Mouse (Mus musculus): ENCODE data around the gene Nhlrc4. TPM values are rescaled to one million over a fixed set of nuclear protein-coding genes. Genes with fewer than 3 reads are reported as not detected.

Gene Nhlrc4
- 0.09 TPM in 1 of 2 replicates, not detected in the other for polyA plus RNA-seq (2015; fragmentation: Nextera tagmentation; extraction: Ambion mirVana)

DNA sequence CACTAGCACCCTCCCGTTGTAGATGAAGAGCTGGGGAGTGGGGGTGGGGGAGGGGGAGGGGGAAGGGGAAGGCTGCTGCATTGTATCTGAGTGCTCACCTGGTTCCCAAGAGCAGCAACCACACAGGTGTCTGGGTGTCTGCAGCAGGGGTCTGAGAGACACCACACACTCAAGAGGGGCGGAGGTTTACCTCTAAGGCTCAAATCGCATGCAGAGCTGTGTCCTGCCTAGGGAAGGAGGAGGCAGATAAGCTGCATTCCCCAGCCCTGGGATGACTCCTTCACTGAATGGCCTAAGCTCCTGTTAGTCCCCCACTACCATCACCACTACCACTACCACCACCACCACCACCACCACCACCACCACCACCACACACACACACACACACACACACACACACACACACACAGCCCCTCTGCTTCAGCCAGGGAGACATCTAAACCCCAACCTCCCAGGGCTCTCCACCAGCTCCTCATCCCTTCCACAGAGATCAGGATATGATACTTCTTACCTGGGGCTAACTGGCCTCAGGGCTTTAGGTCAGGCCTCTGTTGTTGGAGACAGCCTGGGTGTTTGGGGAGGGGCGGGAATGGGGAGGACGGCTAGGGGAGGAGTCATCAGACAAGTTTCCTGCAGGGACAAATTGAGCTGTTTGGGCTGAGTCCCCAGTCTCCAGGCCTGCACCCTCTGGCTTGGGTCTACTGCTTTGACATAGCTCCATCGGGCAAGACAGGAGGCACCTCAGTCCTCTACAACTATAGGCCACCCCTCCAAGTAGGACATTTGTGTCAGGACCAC is at the start of gene Nhlrc4, which contains the start of gene Pigq:
Gene Nhlrc4 (minus strand): TSS at position 596 of the 798 bp plus-strand sequence.
Gene Pigq (minus strand): TSS at position 571 of the 798 bp plus-strand sequence.
- no peak for ATAC-seq (ENCODE audit: low FRiP score)
- Histone ChIP-seq H3K9ac (peak within 1 kb of the TSS; percentile 51; the same call in 1 of the 2 replicates), H3K27ac (no peak within 1 kb of the TSS), H3K4me3 (no peak within 1 kb of the TSS), H3K27me3 (peaks cover 5% of the 10 kb centered on the region), H3K9me3 (no peaks in the 10 kb centered on the region), H3K4me2 (no peak within 1 kb of the TSS), H3K36me3 (no peaks in the 10 kb centered on the region), H3K4me1 (replicated peaks) (peaks cover 28% of the 10 kb centered on the region)
- 74% methylated on average over 5 of the region's 6 CpGs for WGBS

DNA sequence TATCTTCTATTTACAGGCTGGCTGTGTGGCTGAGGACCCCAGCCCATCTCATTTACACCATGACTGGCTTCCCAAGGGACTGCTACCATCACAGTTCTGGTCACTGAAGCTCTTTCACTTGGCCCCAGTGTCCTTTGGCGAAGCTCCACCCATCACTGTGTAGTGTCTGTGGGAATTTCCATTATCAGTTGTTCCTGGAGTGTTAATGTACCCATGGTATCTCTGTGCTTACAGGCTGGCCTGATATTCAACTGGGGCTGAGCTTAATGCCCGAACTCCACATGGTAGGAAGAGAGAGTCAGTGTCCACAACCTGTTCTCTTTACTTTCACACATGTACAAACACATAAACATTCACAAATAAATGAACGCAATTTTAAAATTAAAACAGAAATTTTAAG is 48.7 kb upstream of the Nhlrc4 start:
- H3K27me3 ChIP-seq = no peaks in the 10 kb centered on the region
- no peak overlapping the region for H3K9ac ChIP-seq
- no peak for ATAC-seq (ENCODE audit: low FRiP score)
- no peak overlapping the region for H3K27ac ChIP-seq
- H3K4me2 ChIP-seq = no peak overlapping the region
- H3K4me3 ChIP-seq = no peak overlapping the region
- H3K9me3 ChIP-seq = no peaks in the 10 kb centered on the region
- peaks cover 94% of the 10 kb centered on the region for H3K36me3 ChIP-seq
- 94% methylated on average over 3 of the region's 3 CpGs for WGBS
- no peaks in the 10 kb centered on the region for H3K4me1 ChIP-seq (replicated peaks)

DNA sequence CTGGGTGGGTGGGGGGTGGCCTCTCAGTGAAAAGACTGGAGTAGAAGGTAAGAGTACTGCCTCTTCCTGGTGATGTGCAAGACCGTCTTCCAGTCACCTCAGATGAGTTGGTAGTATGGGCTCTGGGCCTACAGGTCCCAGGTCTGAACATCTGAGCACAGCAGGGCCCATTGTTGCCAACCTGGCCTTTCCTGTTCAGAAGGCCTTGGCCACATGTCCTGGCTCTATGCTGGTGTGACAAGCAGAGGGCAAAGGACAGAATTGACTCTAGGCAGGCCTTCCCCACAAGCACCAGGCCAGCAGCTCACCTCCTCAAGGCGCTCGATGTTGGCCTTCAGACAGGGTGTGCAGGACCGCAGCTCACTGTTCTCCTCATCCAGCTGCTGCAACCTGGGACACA is 47.5 kb upstream of the Nhlrc4 start:
- no peaks in the 10 kb centered on the region for H3K9me3 ChIP-seq
- peaks cover 94% of the 10 kb centered on the region for H3K36me3 ChIP-seq
- no peak overlapping the region for H3K4me2 ChIP-seq
- ATAC-seq (ENCODE audit: low FRiP score) = no peak
- H3K4me3 ChIP-seq = no peak overlapping the region
- WGBS = 95% methylated on average over 4 of the region's 4 CpGs
- no peaks in the 10 kb centered on the region for H3K27me3 ChIP-seq
- no peak overlapping the region for H3K27ac ChIP-seq
- H3K4me1 ChIP-seq (replicated peaks) = no peaks in the 10 kb centered on the region
- H3K9ac ChIP-seq = no peak overlapping the region

DNA sequence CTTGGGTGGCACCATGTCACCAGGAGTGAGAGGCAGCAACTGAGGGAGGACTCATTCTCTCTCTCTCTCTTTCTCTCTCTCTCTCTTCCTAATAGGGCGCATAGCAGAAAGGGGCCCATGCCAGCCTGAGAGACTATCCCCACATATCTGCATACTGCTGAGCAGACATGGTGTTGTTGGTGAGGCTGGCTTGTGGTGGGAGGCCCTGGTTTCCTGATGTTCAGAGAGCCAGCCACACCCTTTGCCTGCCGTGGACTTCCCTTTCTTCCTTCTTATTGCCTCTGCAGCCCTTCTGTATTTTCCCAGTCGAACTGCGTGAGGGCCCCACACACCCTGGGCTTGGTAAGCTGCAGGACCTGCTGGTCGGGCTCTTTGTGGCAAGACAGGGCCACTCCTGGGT is 45.6 kb upstream of the Nhlrc4 start:
- no peak overlapping the region for H3K9ac ChIP-seq
- H3K27me3 ChIP-seq = no peaks in the 10 kb centered on the region
- H3K4me1 ChIP-seq (replicated peaks) = peaks cover 6% of the 10 kb centered on the region
- 89% methylated on average over 5 of the region's 5 CpGs for WGBS
- H3K4me3 ChIP-seq = no peak overlapping the region
- no peak for ATAC-seq (ENCODE audit: low FRiP score)
- H3K9me3 ChIP-seq = no peaks in the 10 kb centered on the region
- peaks cover 84% of the 10 kb centered on the region for H3K36me3 ChIP-seq
- no peak overlapping the region for H3K4me2 ChIP-seq
- no peak overlapping the region for H3K27ac ChIP-seq

DNA sequence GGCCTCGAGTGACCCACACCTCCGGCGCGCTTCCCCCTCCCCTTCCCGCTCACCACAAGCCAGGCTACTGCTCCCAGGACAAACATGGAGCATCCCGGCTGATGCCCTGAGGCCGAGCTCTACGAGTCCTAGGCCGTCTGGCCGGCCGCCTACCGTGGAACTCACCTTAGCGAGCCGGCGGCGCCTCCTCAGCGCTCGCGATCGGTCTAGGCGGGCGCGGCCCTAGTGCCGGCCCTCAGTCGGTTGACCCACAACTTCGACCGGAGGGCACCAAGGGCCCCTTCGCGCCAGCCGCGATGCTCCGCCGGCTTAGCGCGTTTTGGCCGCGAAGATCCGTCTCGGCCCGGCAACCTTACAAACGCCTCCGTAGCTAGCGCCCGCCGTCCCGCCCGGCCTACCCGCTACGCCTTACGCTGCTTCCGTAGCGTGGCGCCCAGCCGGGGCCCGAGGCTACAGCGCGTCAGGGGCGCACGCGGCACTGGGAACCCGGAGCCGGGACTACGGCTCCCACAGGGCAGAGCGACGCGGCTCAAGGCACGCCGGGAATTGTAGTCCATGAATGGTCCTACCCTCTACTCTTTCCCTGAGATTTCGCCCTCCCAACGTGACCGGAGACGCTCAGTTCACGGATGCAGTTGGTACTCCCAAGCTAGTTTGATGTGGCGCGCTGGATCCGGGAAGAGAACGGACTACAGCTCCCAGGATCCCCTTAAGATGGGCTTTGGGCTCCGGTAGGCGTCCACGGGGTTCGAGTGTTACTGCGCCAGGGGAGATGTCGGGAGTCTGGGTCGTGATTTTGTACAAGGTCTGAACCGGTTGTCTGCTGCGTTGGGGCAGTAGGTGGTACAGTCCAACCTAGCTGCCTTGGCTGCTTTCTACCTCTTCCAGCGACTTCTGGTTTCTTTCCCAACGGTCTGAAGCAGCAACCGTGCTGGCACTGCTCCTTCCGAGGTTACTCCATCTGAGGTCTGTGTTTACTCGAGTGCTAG is 40.8 kb upstream of the Nhlrc4 start, which contains the start of gene Capn15:
Gene Capn15 (minus strand): TSS at position 491 of the 989 bp plus-strand sequence.
- Histone ChIP-seq H3K4me1 (replicated peaks) (peaks cover 39% of the 10 kb centered on the region), H3K4me2 (peak within 1 kb of the TSS; percentile 88), H3K4me3 (peak within 1 kb of the TSS; percentile 90), H3K27me3 (no peaks in the 10 kb centered on the region), H3K9me3 (no peaks in the 10 kb centered on the region), H3K9ac (peak within 1 kb of the TSS; percentile 94), H3K36me3 (peaks cover 41% of the 10 kb centered on the region), H3K27ac (peak within 1 kb of the TSS; percentile 92)
- WGBS = under 1% methylated on average over 91 of the region's 91 CpGs
- peak; percentile 99 for ATAC-seq (ENCODE audit: low FRiP score)

DNA sequence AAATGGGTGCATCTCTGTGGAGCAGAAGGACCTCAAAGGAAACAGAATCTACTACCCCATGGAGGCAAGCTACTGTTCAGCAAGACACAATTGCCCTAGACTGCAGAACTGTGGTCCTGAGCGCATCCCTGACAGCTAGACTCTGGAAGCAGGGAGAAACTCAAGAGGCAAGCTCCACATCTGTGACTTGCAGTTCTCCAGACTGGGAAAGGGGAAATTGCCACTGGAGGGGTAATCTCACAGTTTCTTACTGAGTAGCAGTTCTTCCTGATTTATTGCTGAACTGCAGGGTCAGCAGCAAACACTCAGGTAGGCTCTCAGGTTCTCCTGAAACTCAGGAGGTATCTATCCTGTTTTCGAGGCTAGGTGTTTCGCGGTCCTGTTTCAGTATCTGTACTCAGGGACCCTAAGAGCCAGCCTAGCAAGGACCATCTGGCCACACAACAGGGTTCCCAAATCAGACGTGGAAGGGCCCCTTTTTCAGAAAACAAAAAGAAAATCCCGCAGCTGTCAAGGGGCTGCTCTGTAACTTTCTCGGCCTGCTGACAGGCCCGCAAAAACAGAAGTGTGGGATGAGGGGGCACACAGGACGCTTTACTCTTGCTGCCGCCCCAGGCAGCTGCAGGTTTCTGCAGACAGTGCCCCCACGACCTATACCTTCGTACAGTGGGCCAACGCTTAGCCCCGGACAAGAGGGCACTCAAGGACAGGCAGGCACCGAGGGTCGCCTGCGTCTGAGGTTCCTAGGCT is 40.0 kb upstream of the Nhlrc4 start:
- Histone ChIP-seq H3K36me3 (peaks cover 33% of the 10 kb centered on the region), H3K27me3 (no peaks in the 10 kb centered on the region), H3K4me1 (replicated peaks) (peaks cover 39% of the 10 kb centered on the region), H3K27ac (peak overlapping the region; percentile 92), H3K4me2 (peak overlapping the region; percentile 88), H3K4me3 (peak overlapping the region; percentile 90), H3K9me3 (no peaks in the 10 kb centered on the region), H3K9ac (peak overlapping the region; percentile 94)
- ATAC-seq (ENCODE audit: low FRiP score) = no peak
- WGBS = 14% methylated on average over 17 of the region's 17 CpGs

DNA sequence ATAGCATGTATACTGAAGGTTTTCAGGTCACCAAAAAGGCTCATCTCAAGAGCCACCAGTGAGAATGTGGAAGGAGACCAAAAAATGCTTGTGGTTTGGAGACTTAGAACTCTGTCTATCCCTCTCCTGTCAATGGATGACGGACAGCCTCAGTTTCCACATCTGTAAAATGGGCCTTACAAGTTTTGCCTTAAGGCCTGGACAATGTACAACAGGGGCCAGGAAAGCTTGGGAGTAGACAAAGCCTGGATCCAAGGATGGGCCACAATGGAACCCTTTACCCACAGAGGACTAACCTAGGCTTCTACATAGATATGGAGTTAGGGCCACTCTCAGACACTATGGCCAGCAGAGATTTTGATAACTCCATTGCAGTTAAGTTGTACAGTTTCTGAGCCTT is 39.3 kb upstream of the Nhlrc4 start:
- no peaks in the 10 kb centered on the region for H3K27me3 ChIP-seq
- H3K4me2 ChIP-seq = peak overlapping the region; percentile 88
- peak overlapping the region; percentile 94 for H3K9ac ChIP-seq
- WGBS = 100% methylated on average over 1 of the region's 1 CpGs
- H3K4me3 ChIP-seq = peak overlapping the region; percentile 90
- no peaks in the 10 kb centered on the region for H3K9me3 ChIP-seq
- peaks cover 39% of the 10 kb centered on the region for H3K4me1 ChIP-seq (replicated peaks)
- H3K36me3 ChIP-seq = peaks cover 27% of the 10 kb centered on the region
- no peak overlapping the region for H3K27ac ChIP-seq
- no peak for ATAC-seq (ENCODE audit: low FRiP score)

DNA sequence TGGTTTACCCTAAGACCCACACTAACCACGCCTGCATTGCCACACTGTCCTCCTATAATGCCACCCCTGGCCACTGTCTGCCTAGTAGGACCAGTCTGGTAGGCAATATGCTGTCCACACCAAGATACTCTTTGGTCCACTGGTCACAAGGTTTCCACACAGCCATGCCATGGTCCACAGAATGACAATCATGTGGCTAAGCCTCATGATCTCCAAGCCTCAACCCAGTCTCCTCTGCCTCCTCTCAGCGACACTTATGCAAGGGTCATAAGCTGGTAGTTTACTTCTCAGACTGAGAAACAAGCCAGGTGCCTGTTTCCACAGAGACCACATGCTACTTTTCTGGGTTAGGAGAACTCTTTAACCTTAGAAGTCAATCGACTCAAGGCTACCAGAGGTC is 38.2 kb upstream of the Nhlrc4 start:
- Histone ChIP-seq H3K27ac (no peak overlapping the region), H3K9me3 (no peaks in the 10 kb centered on the region), H3K4me1 (replicated peaks) (peaks cover 39% of the 10 kb centered on the region), H3K4me2 (no peak overlapping the region), H3K27me3 (no peaks in the 10 kb centered on the region), H3K9ac (no peak overlapping the region), H3K4me3 (no peak overlapping the region), H3K36me3 (peaks cover 15% of the 10 kb centered on the region)
- ATAC-seq (ENCODE audit: low FRiP score) = no peak
- WGBS = 91% methylated on average over 3 of the region's 3 CpGs

DNA sequence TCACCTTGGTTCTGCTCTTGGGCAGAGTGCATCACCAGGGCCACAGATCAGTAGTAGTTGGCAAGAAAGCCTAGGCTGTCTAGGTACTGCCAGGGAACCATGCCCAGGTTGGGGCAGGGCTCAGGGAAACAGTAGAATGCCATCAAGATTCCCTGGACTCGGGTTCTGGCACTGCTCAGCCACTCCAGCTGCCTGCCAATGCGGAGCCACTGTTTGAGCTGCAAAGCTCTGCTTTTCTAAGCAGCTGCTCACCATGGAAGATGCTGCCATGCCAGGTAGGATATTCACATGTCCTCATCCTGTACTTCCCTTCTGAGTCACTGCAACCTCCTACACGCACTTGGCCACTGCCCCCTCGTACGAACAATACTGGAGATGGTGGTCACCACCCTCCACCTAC is 36.1 kb upstream of the Nhlrc4 start:
- H3K27ac ChIP-seq = no peak overlapping the region
- H3K4me2 ChIP-seq = no peak overlapping the region
- no peak overlapping the region for H3K4me3 ChIP-seq
- H3K4me1 ChIP-seq (replicated peaks) = peaks cover 33% of the 10 kb centered on the region
- H3K36me3 ChIP-seq = peaks cover 3% of the 10 kb centered on the region; the same call in 1 of the 2 replicates
- no peaks in the 10 kb centered on the region for H3K9me3 ChIP-seq
- 92% methylated on average over 5 of the region's 5 CpGs for WGBS
- H3K27me3 ChIP-seq = no peaks in the 10 kb centered on the region
- no peak for ATAC-seq (ENCODE audit: low FRiP score)
- H3K9ac ChIP-seq = no peak overlapping the region

DNA sequence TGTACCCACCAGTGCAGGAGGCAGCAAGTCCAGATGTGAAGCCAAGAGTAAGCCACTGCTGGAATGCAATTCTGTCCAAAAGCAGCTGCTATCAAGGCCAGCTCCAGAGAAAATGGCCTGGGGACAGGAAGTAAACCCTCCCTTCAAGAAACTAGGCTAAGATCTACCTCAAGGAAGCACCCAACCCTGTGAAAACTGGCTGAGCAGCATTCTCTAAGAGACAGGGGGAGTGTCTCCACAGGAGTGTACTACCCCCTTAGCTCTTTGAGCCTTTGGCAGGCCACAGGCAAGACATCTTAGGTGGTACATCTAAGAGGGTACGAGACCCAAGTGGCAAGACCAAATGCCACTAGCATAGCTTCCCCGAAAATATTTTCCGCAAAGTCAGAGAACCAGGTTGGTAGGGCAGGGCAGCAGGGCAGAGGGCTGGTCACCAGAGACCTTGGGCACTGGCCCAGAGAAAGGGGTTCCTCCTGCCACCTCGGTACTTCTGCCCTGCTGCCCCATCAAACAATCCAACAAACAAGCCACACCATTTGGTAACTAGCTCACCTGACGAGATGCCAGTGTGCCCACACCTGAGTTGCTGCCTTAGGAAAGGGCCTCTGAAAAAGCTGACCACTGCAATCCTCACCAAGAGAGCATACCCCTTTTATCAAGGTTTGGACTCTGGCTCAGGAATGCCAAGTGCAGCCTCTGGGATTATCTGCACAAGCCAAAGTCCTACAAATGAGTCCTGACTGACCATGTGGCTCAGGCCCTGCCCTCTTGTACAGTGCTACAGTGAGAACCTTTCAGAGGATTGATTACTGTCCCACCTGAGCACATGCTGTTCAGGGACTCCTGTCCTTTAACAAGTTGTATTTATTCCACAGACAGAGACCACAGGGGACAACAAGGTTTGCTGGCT is 35.3 kb upstream of the Nhlrc4 start:
- no peak overlapping the region for H3K4me3 ChIP-seq
- no peaks in the 10 kb centered on the region for H3K9me3 ChIP-seq
- H3K9ac ChIP-seq = no peak overlapping the region
- 94% methylated on average over 5 of the region's 5 CpGs for WGBS
- H3K36me3 ChIP-seq = peaks cover 3% of the 10 kb centered on the region; the same call in 1 of the 2 replicates
- no peaks in the 10 kb centered on the region for H3K27me3 ChIP-seq
- no peak overlapping the region for H3K27ac ChIP-seq
- no peak for ATAC-seq (ENCODE audit: low FRiP score)
- H3K4me1 ChIP-seq (replicated peaks) = peaks cover 33% of the 10 kb centered on the region
- no peak overlapping the region for H3K4me2 ChIP-seq
